Mouse (Mus musculus) gastrocnemius, postnatal 10 days (tissue): Measurements from ENCODE around the gene Gnat2. TPM values are rescaled to one million over a fixed set of nuclear protein-coding genes. Genes with fewer than 3 reads are reported as not detected.
A peak's percentile ranks its signal among the peaks of the same experiment; 100 is the strongest.

Experiments used
- DNase-seq: peaks from one replicate; pipeline ENCODE4 v3.0.0; 2021; ENCODE audit warnings: mixed read lengths
- total RNA-seq, 2 experiments: library from RNA; stranded (reverse); gene quantifications; 2 replicates each; pipeline ENCODE4 v1.2.3; 2021

The Gnat2 gene
- total RNA-seq, 2 experiments from 2014 or later = 0.54 TPM; not detected in 1

DNA sequence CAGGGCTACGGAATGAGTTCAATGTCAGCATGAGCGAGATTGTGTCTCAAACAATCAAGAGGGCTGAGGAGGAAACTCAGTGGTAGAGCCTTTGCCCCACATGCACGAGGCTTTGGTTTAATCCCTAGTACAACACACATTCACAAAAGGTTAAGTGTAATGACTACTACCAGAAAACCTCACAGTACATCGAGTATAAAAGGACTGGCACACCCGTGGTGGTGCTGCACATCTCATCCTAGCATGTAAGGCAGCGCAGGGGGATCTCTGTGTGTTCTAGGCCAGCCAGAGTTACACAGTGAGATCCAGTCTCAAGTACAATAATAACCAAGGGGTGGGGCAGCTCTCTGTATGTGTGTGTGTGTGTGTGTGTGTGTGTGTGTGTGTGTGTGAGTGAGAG is 24.9 kb downstream of the Gnat2 start:
- DNase-seq = no peak

DNA sequence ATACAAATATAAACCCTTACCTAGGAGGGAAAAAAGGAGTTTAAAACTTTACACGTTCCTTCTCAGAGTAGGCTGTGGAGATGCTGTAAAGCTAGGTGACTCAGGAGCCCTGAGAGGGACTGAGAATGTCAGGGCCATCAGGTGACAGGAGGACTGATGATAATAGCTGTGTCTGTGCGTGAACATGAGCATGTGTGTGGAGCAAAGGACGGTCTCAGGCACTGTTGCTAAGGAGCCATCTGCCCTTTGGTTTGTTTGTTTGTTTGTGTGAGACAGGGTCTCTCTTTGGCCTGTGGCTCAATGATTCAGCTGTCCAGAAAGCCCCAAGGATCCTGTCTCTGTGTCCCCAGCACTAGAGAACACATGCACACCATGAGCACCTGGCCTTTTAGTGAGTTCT is 28.5 kb downstream of the Gnat2 start:
- DNase-seq = no peak

DNA sequence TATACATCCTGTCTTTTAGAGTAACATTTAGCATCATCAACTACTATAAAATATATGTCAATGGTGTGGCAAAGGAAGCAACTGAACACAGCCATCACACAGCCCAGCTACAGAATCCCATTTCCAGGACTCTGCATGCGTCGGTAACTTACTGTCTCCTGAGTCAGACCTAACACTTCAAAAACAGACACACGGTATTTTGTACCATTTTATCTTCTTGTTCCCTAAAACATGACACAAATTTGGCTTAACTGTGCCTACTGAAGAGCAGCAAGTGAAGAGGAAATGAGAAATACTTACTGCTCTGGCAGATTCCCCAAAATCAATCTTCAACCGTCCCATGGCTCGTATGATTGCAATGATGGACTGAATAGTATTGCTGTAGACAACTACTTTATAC is 30.7 kb downstream of the Gnat2 start:
- DNase-seq = no peak

DNA sequence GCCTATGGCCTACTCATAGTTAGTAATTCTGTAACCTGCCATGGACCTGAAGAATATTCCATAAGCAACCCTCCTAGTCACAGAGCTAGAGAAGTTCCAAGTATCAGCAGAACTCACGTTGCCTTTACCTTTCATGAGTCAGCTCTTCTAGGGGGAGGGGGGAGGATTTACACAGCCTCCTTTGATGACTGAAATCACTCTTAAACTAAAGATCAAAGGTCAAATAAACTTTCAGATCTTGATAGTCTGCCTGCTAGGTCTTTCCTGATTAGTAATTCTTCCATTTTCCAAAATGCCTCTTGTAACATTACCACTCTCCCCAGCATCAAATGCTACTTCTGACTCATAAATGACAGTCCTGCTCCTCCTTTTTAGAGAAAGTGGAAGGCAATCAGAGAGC is 31.5 kb downstream of the Gnat2 start:
- DNase-seq = no peak

DNA sequence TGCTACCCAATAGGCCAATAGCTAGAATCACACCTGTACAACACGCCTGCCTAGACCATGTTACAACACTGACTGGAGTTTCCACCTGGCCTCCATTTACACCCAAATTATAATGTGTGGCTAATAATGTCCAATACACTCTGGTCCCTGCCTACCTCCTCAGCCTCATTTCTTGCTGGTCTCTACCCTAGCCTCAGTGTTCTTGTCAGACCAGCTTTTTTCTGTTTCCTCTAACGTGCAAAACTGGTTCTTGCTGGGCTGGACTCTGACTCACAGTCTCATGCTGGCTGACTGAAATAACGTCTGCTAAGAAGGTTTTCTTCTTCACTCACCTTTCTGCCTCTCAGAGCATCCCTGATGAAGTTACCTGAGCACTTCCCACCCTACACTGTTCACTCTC is 33.7 kb downstream of the Gnat2 start:
- no peak for DNase-seq

DNA sequence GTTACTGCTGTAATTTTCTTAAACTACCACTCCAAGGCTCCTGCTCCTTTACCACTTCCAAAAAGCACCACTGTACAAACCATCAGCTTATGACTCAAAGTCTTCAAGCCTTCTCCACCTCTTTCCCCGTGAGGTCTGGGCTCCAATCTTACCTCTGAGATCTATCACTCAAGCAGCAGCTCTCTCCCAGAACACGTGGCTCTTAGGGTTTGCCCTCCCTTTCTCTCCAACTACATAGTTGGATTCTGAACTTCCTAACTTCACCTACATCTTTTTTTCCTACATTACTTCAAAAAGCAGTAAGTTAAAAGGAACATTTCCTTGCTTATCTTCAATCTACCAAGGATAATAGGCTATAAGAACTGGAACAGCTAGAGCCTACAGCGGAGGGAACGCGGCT is 35.9 kb downstream of the Gnat2 start:
- DNase-seq = no peak

DNA sequence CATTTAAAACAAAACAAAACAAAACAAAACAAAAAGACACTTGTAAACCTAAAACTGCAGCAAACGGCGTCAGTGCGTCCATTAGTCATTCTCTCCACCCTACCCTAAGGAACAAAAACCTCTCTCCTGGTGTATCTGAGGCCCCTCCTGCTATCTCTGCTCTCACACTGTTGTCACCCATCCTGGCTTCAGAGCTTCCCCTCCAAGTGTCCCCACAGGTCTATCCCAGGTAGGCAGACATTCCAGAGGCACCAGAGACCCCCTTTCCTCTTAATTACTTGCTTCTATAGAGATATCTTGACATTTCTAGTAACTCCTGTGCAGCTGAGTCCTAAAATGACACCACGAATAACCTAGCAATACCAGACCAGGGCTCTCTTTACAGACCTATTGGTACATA is 36.8 kb downstream of the Gnat2 start:
- no peak for DNase-seq

DNA sequence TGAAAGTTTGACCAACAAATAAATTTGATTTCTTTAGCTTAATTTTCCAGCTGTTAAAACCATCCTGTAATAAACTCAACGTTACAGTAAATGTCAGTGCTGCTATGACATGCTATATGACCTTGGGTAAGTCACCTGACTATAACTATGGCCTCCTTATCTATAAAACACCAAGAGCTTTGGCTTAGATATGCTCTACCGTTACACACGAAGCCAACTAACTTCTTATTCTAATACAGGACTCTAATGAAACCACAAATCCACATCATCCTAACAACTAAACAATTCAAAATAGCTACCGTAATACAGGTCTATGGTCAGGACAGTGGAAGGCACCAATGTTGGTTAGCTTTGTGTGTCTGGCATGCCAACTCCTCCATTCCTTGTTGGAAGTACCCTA is 37.2 kb downstream of the Gnat2 start:
- no peak for DNase-seq

DNA sequence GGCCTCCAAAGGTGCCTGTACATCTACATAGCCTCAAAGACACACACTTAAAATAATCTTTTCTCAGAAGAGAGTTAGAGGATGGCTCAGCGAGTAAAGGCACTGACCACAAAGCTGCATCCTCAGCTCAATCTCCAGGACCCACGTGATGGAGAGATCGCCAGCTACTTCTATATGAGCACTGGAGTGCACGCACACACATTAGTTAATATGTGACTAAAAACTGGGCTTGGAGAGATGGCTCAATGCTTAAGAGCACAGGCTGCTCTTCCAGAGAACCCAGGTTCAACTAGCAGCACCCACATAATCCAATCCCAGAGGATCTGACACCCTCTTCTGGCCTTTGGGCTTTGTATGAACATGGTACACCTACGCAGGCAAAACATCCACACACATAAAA is 38.6 kb downstream of the Gnat2 start:
- no peak for DNase-seq

DNA sequence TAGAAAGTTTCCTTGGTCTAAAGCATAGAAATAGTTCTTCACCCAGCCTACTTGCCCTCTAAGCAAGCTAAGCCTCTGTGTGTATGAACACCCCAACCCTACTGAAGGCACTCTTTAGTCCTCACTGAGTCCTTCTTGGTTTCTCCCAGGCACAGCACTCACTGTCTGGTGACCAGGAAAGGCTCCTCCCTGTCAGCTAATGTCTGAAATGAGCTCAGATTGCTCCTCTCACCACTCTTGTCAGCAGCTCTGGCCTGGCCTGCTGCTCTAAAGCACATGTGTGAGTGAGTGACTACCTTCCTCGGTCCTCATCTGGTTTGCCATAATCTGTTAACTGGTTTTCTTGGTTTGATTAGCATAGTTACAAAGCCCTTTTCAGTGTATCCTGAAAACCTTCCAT is 39.2 kb downstream of the Gnat2 start:
- no peak for DNase-seq

DNA sequence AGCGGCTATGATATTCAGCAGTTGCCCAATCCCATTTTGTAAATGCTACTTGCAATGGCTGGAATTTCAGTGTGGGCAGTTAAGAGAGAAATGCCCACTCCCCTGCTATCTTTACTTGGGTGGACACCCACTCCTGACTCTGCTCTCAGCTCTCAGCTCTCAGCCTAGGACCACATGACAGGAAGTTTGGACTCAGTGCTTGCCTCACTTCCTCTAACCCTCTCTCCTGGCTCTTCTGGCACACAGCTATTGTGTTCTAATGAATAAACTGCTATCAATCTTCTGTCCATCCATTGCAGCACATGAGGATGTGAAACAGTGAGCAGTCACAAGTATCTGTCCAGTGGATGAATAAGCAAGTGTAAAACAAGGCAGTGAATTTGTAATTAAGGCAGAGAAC is 39.9 kb downstream of the Gnat2 start:
- no peak for DNase-seq

DNA sequence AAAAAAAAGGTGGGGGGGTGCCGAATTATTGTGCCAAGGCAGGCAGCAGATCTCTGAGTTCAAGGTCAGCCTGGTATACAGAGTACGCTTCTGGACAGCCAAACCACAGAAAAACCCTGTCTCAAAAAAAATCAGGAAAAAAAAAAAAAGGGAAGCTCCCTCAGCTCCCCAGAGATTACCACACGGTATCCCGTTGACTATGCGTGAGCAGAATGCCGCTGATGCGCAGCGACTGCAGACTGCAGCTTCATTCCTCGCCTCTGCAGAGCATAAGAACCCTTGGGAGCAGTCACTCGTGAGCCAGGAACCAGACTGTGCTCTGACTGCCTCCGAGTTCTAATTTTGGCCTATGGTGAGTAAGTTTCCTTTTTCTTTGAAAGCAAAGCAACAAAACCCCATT is 42.1 kb downstream of the Gnat2 start:
- no peak for DNase-seq

DNA sequence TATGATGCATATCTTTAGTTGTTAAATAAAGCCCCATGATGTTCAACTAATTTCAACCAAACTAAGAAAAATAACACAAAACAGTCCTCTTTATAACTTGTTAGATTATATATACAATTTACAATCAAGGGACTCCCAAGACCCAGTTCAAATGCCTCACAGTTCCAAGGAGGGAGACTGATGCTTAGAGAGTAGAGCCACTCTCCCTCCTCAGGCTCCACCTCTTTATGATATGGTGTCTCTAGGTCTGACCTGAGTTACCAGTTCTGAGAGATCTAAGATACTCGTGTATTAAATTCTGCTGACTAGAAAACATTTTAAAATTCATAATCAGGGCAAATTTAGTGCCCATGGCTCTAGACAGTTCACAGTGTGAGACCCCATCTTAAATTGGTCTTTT is 46.5 kb downstream of the Gnat2 start:
- no peak for DNase-seq

DNA sequence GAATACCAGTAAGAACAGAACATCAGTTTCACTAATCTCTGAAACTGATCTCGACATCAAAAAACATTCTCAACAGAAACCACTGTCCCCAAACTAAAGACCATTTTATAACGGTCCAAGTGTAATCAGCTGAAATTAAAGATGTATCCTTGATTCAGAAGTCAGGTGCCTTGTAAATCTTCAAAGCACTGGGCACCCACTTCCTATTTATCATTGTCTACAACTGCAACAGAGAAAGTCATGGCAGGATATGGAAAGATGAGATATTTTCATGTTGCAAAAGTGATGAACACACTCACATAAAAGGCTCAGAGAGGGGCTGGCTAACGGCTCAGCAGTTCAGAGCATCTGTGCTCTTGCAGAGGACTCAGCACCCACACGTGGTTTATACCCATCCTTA is 48.2 kb downstream of the Gnat2 start:
- DNase-seq = no peak

DNA sequence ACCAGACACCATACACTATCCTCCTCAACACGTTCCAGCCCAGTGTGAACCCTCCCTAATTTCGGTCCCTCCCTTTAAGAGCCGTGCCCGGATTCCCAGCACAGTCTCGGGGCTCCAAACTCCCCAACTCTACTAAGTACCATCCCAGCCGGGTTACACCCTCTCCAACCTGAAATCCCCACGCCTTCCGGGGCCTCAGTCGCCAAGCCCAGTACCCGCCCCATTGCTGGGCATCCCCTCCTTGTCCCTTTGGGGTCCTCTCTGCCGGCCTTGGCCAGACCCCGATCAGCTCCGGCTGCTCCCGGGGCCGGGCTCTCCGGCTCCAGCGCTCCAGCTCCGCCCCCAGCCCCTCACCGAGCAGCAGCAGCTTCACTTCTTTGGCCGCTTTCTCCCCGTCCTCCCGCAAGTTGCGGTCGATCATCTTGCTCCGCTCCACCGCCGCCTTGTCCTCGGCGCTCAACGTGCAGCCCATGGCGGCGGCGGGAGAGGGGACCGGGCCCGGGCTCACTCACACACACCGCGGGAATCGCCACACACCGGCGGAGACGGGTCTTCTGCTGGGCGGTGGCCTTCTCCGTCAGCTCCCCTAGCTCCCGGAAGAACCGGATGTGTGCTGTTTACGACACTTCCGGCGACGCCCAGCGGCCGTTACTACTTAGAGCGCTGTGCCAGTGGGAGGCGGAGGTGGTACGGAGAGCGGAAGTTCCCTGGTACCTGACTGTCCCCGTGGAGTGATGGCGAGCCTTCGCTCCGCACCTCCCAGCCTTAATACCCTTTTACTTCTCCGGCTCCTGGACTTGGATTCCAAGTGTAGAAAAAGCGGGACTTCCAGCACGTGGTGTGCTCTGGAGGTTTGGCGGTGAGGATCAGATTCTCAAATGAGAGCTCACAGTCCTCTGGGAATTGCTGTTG is 53.2 kb downstream of the Gnat2 start, which contains the start of gene Gnai3:
Gnai3 (minus strand) TSS at position 613 of the 912 bp plus-strand sequence.
- DNase-seq = peak; percentile 87

DNA sequence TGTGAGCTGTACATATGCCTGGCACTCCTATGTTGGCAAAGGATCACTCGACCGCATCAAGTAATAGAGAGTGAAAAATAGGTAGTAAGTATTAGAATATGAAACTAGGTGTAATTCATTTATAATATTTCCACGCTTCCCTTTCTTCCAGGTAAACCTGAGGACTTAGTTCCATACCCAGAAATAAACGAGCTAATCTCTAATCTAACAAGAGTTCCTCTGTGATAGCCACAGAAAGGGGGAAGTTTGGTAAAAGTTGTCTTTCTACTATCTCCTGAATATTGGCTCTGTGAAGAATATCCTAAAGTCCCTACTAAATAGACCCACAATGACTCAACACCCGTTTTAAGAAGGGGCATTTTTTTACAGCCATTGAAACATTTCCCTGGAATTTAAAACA is 54.1 kb downstream of the Gnat2 start:
- no peak for DNase-seq

DNA sequence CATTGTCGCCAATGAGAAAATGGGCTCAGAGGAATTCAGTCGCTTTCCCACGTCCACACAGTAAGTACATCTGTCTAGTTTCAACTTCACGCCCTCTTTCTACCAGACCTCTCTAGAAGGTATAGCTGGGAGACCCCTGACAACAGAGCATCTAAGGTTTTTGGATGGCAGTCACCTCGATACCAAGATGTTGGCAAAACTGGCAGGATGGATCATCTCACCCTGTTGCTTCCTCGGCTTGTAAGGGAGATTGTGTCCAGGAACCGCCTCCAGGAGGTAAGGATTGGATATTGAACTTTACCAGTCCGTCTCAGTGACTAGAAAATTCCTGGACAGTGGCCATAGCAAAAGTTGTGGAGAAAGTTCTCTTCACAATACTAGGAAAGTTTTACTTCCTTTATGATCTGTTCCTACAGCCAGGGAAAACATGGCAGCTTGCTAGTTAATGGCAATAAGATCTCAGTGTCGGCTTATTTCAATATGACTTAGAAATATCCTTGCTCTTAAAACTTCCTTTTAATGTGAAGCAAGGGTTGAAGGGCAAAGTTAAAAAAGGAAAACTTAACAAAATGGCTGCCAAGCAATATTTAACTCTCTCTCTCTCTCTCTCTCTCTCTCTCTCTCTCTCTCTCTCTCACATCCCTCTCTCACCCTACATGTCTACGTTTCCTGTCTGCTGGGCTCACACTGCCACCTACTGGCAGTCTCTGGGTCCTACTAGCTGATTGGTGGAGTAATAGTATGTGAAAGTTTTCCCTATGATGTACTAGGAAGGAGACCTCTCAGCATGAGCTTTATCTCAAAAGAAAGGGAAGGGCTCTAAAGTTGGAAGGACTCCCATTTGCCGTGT is 55.0 kb downstream of the Gnat2 start:
- peak; percentile 88 for DNase-seq

Other genes with a start within 250 kb of the Gnat2 start
- gene Eps8l3, start 215.6 kb upstream of the Gnat2 start, total RNA-seq = not detected
- 10 to 100 TPM; 51.5 to 56.1 TPM for gene Gstm5, start 197.0 kb upstream of the Gnat2 start, total RNA-seq
- 10 to 100 TPM in 1 of 2 experiments, 1 to 10 TPM in 1; 8.6 to 11.2 TPM for gene Gstm7, start 161.0 kb upstream of the Gnat2 start, total RNA-seq
- 1 to 10 TPM in 1 of 2 experiments, under 1 TPM in 1; 0.84 to 1.0 TPM for gene Gstm6, start 149.0 kb upstream of the Gnat2 start, total RNA-seq
- gene Gstm3, start 123.5 kb upstream of the Gnat2 start, total RNA-seq = not detected
- 10 to 100 TPM; 33.3 to 39.0 TPM for gene Gstm2, start 106.3 kb upstream of the Gnat2 start, total RNA-seq
- gene Gstm1, start 74.8 kb upstream of the Gnat2 start, total RNA-seq = 10 to 100 TPM; 61.3 to 67.2 TPM
- gene Gstm4, start 47.9 kb upstream of the Gnat2 start, total RNA-seq = 10 to 100 TPM in 1 of 2 experiments, 1 to 10 TPM in 1; 9.8 to 10.4 TPM
- 10 to 100 TPM in 1 of 2 experiments, 1 to 10 TPM in 1; 9.5 to 15.0 TPM for gene Ampd2, start 6.1 kb upstream of the Gnat2 start, total RNA-seq
- 10 to 100 TPM; 28.2 to 33.2 TPM for gene Gnai3, start 53.4 kb downstream of the Gnat2 start, total RNA-seq
- under 1 TPM; 0.14 to 0.27 TPM for gene Gpr61, start 62.1 kb downstream of the Gnat2 start, total RNA-seq
- 10 to 100 TPM; 30.7 to 31.6 TPM for gene Amigo1, start 93.5 kb downstream of the Gnat2 start, total RNA-seq
- 1 to 10 TPM; 3.5 to 4.2 TPM for gene Cyb561d1, start 108.4 kb downstream of the Gnat2 start, total RNA-seq
- gene Atxn7l2, start 118.1 kb downstream of the Gnat2 start, total RNA-seq = 10 to 100 TPM; 13.2 to 18.4 TPM
- 1,000 to 10,000 TPM in 1 of 2 experiments, 100 to 1,000 TPM in 1; 890 to 1,000 TPM for gene Sypl2, start 133.9 kb downstream of the Gnat2 start, total RNA-seq
- gene Psma5, start 164.1 kb downstream of the Gnat2 start, total RNA-seq = 10 to 100 TPM; 94.7 to 96.4 TPM
- 10 to 100 TPM; 57.0 to 59.6 TPM for gene Sort1, start 191.3 kb downstream of the Gnat2 start, total RNA-seq